Mouse (Mus musculus): ENCODE measurements around the gene Sema3d. TPM values are rescaled to one million over a fixed set of nuclear protein-coding genes. Genes with fewer than 3 reads are reported as not detected.

Sema3d gene
- polyA plus RNA-seq, 1 experiment from 2014 or later: 10.0 TPM

GRCm38 (mm10) chr5:12528596-12528995 lies 145.4 kb downstream of the Sema3d start:
- no peak overlapping the region for H3K4me3 ChIP-seq (ENCODE audit: low read depth, low read length)
- no peak overlapping the region for H3K4me2 ChIP-seq (ENCODE audit: low read depth)
- no peaks in the 10 kb centered on the region for H3K9me3 ChIP-seq (ENCODE audit: control insufficient read depth, low read length)
- no peaks in the 10 kb centered on the region for H3K27me3 ChIP-seq (ENCODE audit: control insufficient read depth, insufficient read depth, low read length)
- no peaks in the 10 kb centered on the region for H3K36me3 ChIP-seq (ENCODE audit: control insufficient read depth, insufficient read depth, low read length)
- DNase-seq (ENCODE audit: low spot score): no peak
- peaks cover 3% of the 10 kb centered on the region; the same call in 1 of the 2 replicates for H3K4me1 ChIP-seq (ENCODE audit: control insufficient read depth, insufficient read depth, low read length)
- ATAC-seq (ENCODE audit: insufficient read depth, low FRiP score, low TSS enrichment): no peak
- no peak overlapping the region for H3K9ac ChIP-seq (ENCODE audit: low read length)
- no peak overlapping the region for H3K27ac ChIP-seq (ENCODE audit: low read depth, low read length)
- 83% methylated on average over 2 of the region's 2 CpGs for WGBS

DNA sequence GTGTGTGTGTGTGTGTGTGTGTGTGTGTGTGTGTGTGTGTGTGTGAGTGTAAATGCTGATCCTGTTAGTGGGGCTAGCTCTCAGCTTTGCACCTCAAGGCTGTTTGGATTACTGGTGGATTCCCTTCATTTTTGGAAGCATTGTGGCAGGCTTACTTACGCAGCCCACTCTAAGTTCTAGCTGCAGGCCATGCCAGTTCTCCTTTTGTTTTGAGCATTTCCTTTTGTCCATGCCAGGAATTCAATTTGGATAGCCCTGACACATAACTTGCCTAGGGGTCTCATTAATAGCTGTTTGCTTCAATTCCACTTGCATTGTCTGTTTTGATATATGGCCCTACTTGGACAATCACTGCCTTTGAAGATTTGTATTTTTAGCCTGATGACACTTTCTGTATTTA lies 146.6 kb downstream of the Sema3d start:
- whole genome bisulfite sequencing: 12% methylated on average over 1 of the region's 1 CpGs
- Histone ChIP-seq H3K27me3 (ENCODE audit: control insufficient read depth, insufficient read depth, low read length) (no peaks in the 10 kb centered on the region), H3K27ac (ENCODE audit: low read depth, low read length) (no peak overlapping the region), H3K36me3 (ENCODE audit: control insufficient read depth, insufficient read depth, low read length) (no peaks in the 10 kb centered on the region), H3K9me3 (ENCODE audit: control insufficient read depth, low read length) (no peaks in the 10 kb centered on the region), H3K4me3 (ENCODE audit: low read depth, low read length) (no peak overlapping the region), H3K4me2 (ENCODE audit: low read depth) (no peak overlapping the region), H3K9ac (ENCODE audit: low read length) (no peak overlapping the region), H3K4me1 (ENCODE audit: control insufficient read depth, insufficient read depth, low read length) (peaks cover 3% of the 10 kb centered on the region; the same call in 1 of the 2 replicates)
- DNase-seq (ENCODE audit: low spot score) (no peak), ATAC-seq (ENCODE audit: insufficient read depth, low FRiP score, low TSS enrichment) (0 out of 2 replicates have a peak, but pooled peaks have one; percentile 46)

DNA sequence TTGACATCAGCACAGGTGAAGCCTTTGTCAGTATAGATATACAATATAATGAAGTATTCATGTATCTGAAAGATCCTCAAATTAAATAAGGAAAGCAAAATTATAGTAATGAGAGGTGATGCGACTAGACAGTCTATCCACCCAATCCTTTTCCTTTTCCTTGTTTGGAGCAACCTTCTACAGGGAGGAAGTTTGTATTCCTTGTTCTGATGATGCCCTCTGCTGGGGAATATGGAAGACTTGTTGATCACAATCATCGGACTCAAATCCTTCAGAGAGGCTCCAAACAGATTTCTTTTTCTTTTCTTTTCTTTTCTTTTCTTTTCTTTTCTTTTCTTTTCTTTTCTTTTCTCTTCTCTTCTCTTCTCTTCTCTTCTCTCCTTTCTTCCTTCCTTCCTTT lies 158.1 kb downstream of the Sema3d start:
- peak; percentile 58; the same call in 1 of the 2 replicates for ATAC-seq (ENCODE audit: insufficient read depth, low FRiP score, low TSS enrichment)
- Histone ChIP-seq H3K27me3 (ENCODE audit: control insufficient read depth, insufficient read depth, low read length) (no peaks in the 10 kb centered on the region), H3K4me3 (ENCODE audit: low read depth, low read length) (no peak overlapping the region), H3K9me3 (ENCODE audit: control insufficient read depth, low read length) (no peaks in the 10 kb centered on the region), H3K4me2 (ENCODE audit: low read depth) (no peak overlapping the region), H3K4me1 (ENCODE audit: control insufficient read depth, insufficient read depth, low read length) (no peaks in the 10 kb centered on the region), H3K36me3 (ENCODE audit: control insufficient read depth, insufficient read depth, low read length) (no peaks in the 10 kb centered on the region), H3K9ac (ENCODE audit: low read length) (no peak overlapping the region), H3K27ac (ENCODE audit: low read depth, low read length) (no peak overlapping the region)
- 43% methylated on average over 2 of the region's 2 CpGs for WGBS
- DNase-seq (ENCODE audit: low spot score): no peak

GRCm38 (mm10) chr5:12549046-12549669 lies 166.0 kb downstream of the Sema3d start:
- DNase-seq (ENCODE audit: low spot score) (no peak), ATAC-seq (ENCODE audit: insufficient read depth, low FRiP score, low TSS enrichment) (no peak)
- Histone ChIP-seq H3K4me2 (ENCODE audit: low read depth) (no peak overlapping the region), H3K4me3 (ENCODE audit: low read depth, low read length) (no peak overlapping the region), H3K36me3 (ENCODE audit: control insufficient read depth, insufficient read depth, low read length) (no peaks in the 10 kb centered on the region), H3K4me1 (ENCODE audit: control insufficient read depth, insufficient read depth, low read length) (no peaks in the 10 kb centered on the region), H3K9ac (ENCODE audit: low read length) (no peak overlapping the region), H3K27ac (ENCODE audit: low read depth, low read length) (no peak overlapping the region), H3K27me3 (ENCODE audit: control insufficient read depth, insufficient read depth, low read length) (no peaks in the 10 kb centered on the region), H3K9me3 (ENCODE audit: control insufficient read depth, low read length) (no peaks in the 10 kb centered on the region)
- WGBS: 94% methylated on average over 8 of the region's 8 CpGs

GRCm38 (mm10) chr5:12555401-12555800 lies 172.2 kb downstream of the Sema3d start:
- DNase-seq (ENCODE audit: low spot score): no peak
- ATAC-seq (ENCODE audit: insufficient read depth, low FRiP score, low TSS enrichment): no peak
- no peaks in the 10 kb centered on the region for H3K27me3 ChIP-seq (ENCODE audit: control insufficient read depth, insufficient read depth, low read length)
- H3K27ac ChIP-seq (ENCODE audit: low read depth, low read length): no peak overlapping the region
- no peak overlapping the region for H3K9ac ChIP-seq (ENCODE audit: low read length)
- H3K9me3 ChIP-seq (ENCODE audit: control insufficient read depth, low read length): no peaks in the 10 kb centered on the region
- no peak overlapping the region for H3K4me2 ChIP-seq (ENCODE audit: low read depth)
- no peaks in the 10 kb centered on the region for H3K36me3 ChIP-seq (ENCODE audit: control insufficient read depth, insufficient read depth, low read length)
- WGBS: 90% methylated on average over 3 of the region's 3 CpGs
- H3K4me1 ChIP-seq (ENCODE audit: control insufficient read depth, insufficient read depth, low read length): no peaks in the 10 kb centered on the region
- H3K4me3 ChIP-seq (ENCODE audit: low read depth, low read length): no peak overlapping the region

GRCm38 (mm10) chr5:12557889-12558288 lies 174.7 kb downstream of the Sema3d start:
- DNase-seq (ENCODE audit: low spot score) (no peak), ATAC-seq (ENCODE audit: insufficient read depth, low FRiP score, low TSS enrichment) (no peak)
- Histone ChIP-seq H3K27ac (ENCODE audit: low read depth, low read length) (no peak overlapping the region), H3K27me3 (ENCODE audit: control insufficient read depth, insufficient read depth, low read length) (no peaks in the 10 kb centered on the region), H3K4me3 (ENCODE audit: low read depth, low read length) (no peak overlapping the region), H3K4me2 (ENCODE audit: low read depth) (no peak overlapping the region), H3K4me1 (ENCODE audit: control insufficient read depth, insufficient read depth, low read length) (no peaks in the 10 kb centered on the region), H3K36me3 (ENCODE audit: control insufficient read depth, insufficient read depth, low read length) (no peaks in the 10 kb centered on the region), H3K9ac (ENCODE audit: low read length) (no peak overlapping the region), H3K9me3 (ENCODE audit: control insufficient read depth, low read length) (no peaks in the 10 kb centered on the region)
- WGBS: 47% methylated on average over 2 of the region's 2 CpGs

DNA sequence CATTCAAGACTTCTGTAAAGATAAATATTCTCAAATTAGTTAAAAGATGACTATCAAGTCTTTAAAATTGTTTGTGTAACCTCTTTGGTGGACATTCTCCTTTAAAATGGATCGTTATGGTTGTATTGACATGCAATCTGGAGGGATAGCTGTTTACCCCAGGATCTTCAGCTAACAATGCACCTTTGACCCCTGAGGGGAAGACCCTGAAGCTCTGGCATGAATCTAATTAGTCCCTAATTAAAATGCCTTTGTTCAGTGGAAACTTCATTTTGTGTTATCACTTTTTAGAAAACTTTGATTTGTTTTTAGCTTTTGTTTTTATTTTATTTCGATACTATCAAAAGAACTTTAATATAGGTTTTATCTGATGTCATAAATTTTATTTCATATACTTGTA lies 178.6 kb downstream of the Sema3d start:
- Histone ChIP-seq H3K9me3 (ENCODE audit: control insufficient read depth, low read length) (no peaks in the 10 kb centered on the region), H3K9ac (ENCODE audit: low read length) (no peak overlapping the region), H3K4me2 (ENCODE audit: low read depth) (no peak overlapping the region), H3K4me3 (ENCODE audit: low read depth, low read length) (no peak overlapping the region), H3K4me1 (ENCODE audit: control insufficient read depth, insufficient read depth, low read length) (no peaks in the 10 kb centered on the region), H3K27me3 (ENCODE audit: control insufficient read depth, insufficient read depth, low read length) (no peaks in the 10 kb centered on the region), H3K27ac (ENCODE audit: low read depth, low read length) (no peak overlapping the region), H3K36me3 (ENCODE audit: control insufficient read depth, insufficient read depth, low read length) (no peaks in the 10 kb centered on the region)
- no peak for DNase-seq (ENCODE audit: low spot score)
- no peak for ATAC-seq (ENCODE audit: insufficient read depth, low FRiP score, low TSS enrichment)
- WGBS: 31% methylated on average over 2 of the region's 2 CpGs

- H3K4me3 ChIP-seq (ENCODE audit: low read depth, low read length): no peak overlapping the region
- no peak overlapping the region for H3K9ac ChIP-seq (ENCODE audit: low read length)
- no peaks in the 10 kb centered on the region for H3K27me3 ChIP-seq (ENCODE audit: control insufficient read depth, insufficient read depth, low read length)
- peak; percentile 56 for ATAC-seq (ENCODE audit: insufficient read depth, low FRiP score, low TSS enrichment)
- H3K36me3 ChIP-seq (ENCODE audit: control insufficient read depth, insufficient read depth, low read length): no peaks in the 10 kb centered on the region
- no peak overlapping the region for H3K4me2 ChIP-seq (ENCODE audit: low read depth)
- WGBS: 43% methylated on average over 5 of the region's 5 CpGs
- no peak overlapping the region for H3K27ac ChIP-seq (ENCODE audit: low read depth, low read length)
- peak; percentile 61 for DNase-seq (ENCODE audit: low spot score)
- H3K9me3 ChIP-seq (ENCODE audit: control insufficient read depth, low read length): no peaks in the 10 kb centered on the region
- no peaks in the 10 kb centered on the region for H3K4me1 ChIP-seq (ENCODE audit: control insufficient read depth, insufficient read depth, low read length)
Measured at GRCm38 (mm10) chr5:12562204-12562603, 179.0 kb downstream of the Sema3d start.

GRCm38 (mm10) chr5:12563132-12563531 lies 179.9 kb downstream of the Sema3d start:
- Histone ChIP-seq H3K27me3 (ENCODE audit: control insufficient read depth, insufficient read depth, low read length) (no peaks in the 10 kb centered on the region), H3K4me3 (ENCODE audit: low read depth, low read length) (no peak overlapping the region), H3K36me3 (ENCODE audit: control insufficient read depth, insufficient read depth, low read length) (no peaks in the 10 kb centered on the region), H3K4me2 (ENCODE audit: low read depth) (no peak overlapping the region), H3K9ac (ENCODE audit: low read length) (no peak overlapping the region), H3K27ac (ENCODE audit: low read depth, low read length) (no peak overlapping the region), H3K4me1 (ENCODE audit: control insufficient read depth, insufficient read depth, low read length) (no peaks in the 10 kb centered on the region), H3K9me3 (ENCODE audit: control insufficient read depth, low read length) (no peaks in the 10 kb centered on the region)
- 91% methylated on average over 11 of the region's 11 CpGs for WGBS
- DNase-seq (ENCODE audit: low spot score) (no peak), ATAC-seq (ENCODE audit: insufficient read depth, low FRiP score, low TSS enrichment) (no peak)
